ENCODE assay signal across 15 mouse cellular contexts in genomic region chr7:137320320-137320719, GRCm38 (mm10). TPM values are rescaled to one million over a fixed set of nuclear protein-coding genes. Genes with fewer than 3 reads are reported as not detected.
A peak's percentile ranks its signal among the peaks of the same experiment; 100 is the strongest.
DNase-seq lines count a peak whose midpoint lies in the region; ATAC-seq and TF ChIP-seq lines count a peak whose summit lies in the region.
"Had no signal": no experiment of that assay in that cellular context is flagged by ENCODE, and none has a peak within 500 bp of the region (broad histone marks: within the 10 kb centered on the region; RNA-seq: fewer than 3 reads in every experiment).

No protein-coding gene starts in this region.

- H3K4me2 ChIP-seq in embryonic facial prominence, embryonic 14.5 days (ENCODE audit: low read depth, low read length): peak overlapping the region; percentile 84
- H3K4me2 ChIP-seq in limb, embryonic 11.5 days (ENCODE audit: low read depth, severe bottlenecking): peak overlapping the region; percentile 64; the same call in 1 of the 2 replicates
- H3K4me2 ChIP-seq in midbrain, embryonic 16.5 days (ENCODE audit: low read length): peak overlapping the region; percentile 62

- H3K9ac ChIP-seq in embryonic facial prominence, embryonic 14.5 days (ENCODE audit: low read depth, low read length): peak overlapping the region; percentile 41; the same call in 1 of the 2 replicates
- H3K9ac ChIP-seq in limb, embryonic 11.5 days (ENCODE audit: low read length): no peak overlapping the region
- H3K9ac ChIP-seq in midbrain, embryonic 16.5 days (ENCODE audit: low read depth, low read length): no peak overlapping the region

- peaks cover 95% of the 10 kb centered on the region for H3K27me3 ChIP-seq in embryonic facial prominence, embryonic 14.5 days (replicated peaks; ENCODE audit: control insufficient read depth, insufficient read depth, low read length)
- H3K27me3 ChIP-seq in limb, embryonic 11.5 days (ENCODE audit: control insufficient read depth, insufficient read depth, low read length): peaks cover 69% of the 10 kb centered on the region
- peaks cover 47% of the 10 kb centered on the region for H3K27me3 ChIP-seq in midbrain, embryonic 16.5 days (ENCODE audit: control insufficient read depth, insufficient read depth, low read depth, low read length)

- TF ChIP-seq POLR2A in brain, embryonic 14.5 days (IDR thresholded peaks at IDR 0.05; ENCODE audit: borderline replicate concordance, extremely low read depth, insufficient read depth, insufficient read length, poor library complexity, severe bottlenecking): no peak

- WGBS in embryonic facial prominence, embryonic 14.5 days: 13% methylated on average over 11 of the region's 11 CpGs
- under 1% methylated on average over 11 of the region's 11 CpGs for WGBS in limb, embryonic 11.5 days
- 1% methylated on average over 11 of the region's 11 CpGs for WGBS in midbrain, embryonic 16.5 days

- H3K4me3 ChIP-seq in embryonic facial prominence, embryonic 14.5 days (ENCODE audit: low read depth, low read length): peak overlapping the region; percentile 77
- no peak overlapping the region for H3K4me3 ChIP-seq in limb, embryonic 11.5 days (ENCODE audit: low read depth, low read length)
- H3K4me3 ChIP-seq in midbrain, embryonic 16.5 days (ENCODE audit: low read depth, low read length): peak overlapping the region; percentile 43; the same call in 1 of the 2 replicates
- H3K4me3 ChIP-seq: heart, adult 2 months; layer of hippocampus, adult 2 months; megakaryocyte, embryonic 14.5 days had no signal

- peak; percentile 19 for DNase-seq in brain, embryonic 14.5 days (ENCODE audit: low read depth)
- DNase-seq in embryonic facial prominence, embryonic 14.5 days (ENCODE audit: low spot score): no peak
- peak; percentile 49 for DNase-seq in limb, embryonic 11.5 days (ENCODE audit: low spot score)
- DNase-seq in urinary bladder, postnatal 4 days (ENCODE audit: low spot score in 2 of 2): no peak
- DNase-seq in adrenal gland, adult (ENCODE audit: inconsistent age in 2 of 2, low spot score in 1 of 2): no peak
- DNase-seq in spleen, adult 18-20 months: no peak
- DNase-seq: adrenal gland, adult 2 months; cerebellum, postnatal 14 days; heart, adult 2 months; liver; thymus, postnatal 14 days had no signal

- no peak for TF ChIP-seq CTCF in brain, embryonic 14.5 days (IDR thresholded peaks at IDR 0.05; ENCODE audit: borderline replicate concordance, extremely low read depth, insufficient read depth, insufficient read length)

- no peaks in the 10 kb centered on the region for H3K9me3 ChIP-seq in embryonic facial prominence, embryonic 14.5 days (ENCODE audit: control insufficient read depth, low read length)
- no peaks in the 10 kb centered on the region for H3K9me3 ChIP-seq in limb, embryonic 11.5 days (ENCODE audit: control insufficient read depth, low read length)
- H3K9me3 ChIP-seq in midbrain, embryonic 16.5 days (replicated peaks; ENCODE audit: control insufficient read depth, low read length, poor library complexity, severe bottlenecking): no peaks in the 10 kb centered on the region
- H3K9me3 ChIP-seq: megakaryocyte, embryonic 14.5 days had no signal

- peaks cover 10% of the 10 kb centered on the region for H3K4me1 ChIP-seq in embryonic facial prominence, embryonic 14.5 days (ENCODE audit: control insufficient read depth, insufficient read depth, low read length)
- peaks cover 33% of the 10 kb centered on the region for H3K4me1 ChIP-seq in limb, embryonic 11.5 days (ENCODE audit: control insufficient read depth, insufficient read depth, low read length)
- peaks cover 28% of the 10 kb centered on the region for H3K4me1 ChIP-seq in midbrain, embryonic 16.5 days (ENCODE audit: control insufficient read depth, insufficient read depth, low read length)

- H3K36me3 ChIP-seq in embryonic facial prominence, embryonic 14.5 days (ENCODE audit: control insufficient read depth, insufficient read depth, low read length): no peaks in the 10 kb centered on the region
- H3K36me3 ChIP-seq in limb, embryonic 11.5 days (ENCODE audit: control insufficient read depth, insufficient read depth, low read length): no peaks in the 10 kb centered on the region
- no peaks in the 10 kb centered on the region for H3K36me3 ChIP-seq in midbrain, embryonic 16.5 days (ENCODE audit: control insufficient read depth, insufficient read depth, low read length)

- ATAC-seq in embryonic facial prominence, embryonic 14.5 days (ENCODE audit: low read depth): no peak
- no peak for ATAC-seq in limb, embryonic 11.5 days (ENCODE audit: insufficient number of reproducible peaks, low FRiP score, low TSS enrichment, low read depth)
- ATAC-seq in midbrain, embryonic 16.5 days: no peak
- ATAC-seq: CD4-positive, CD25-positive, alpha-beta regulatory T cell, adult 4 months had no signal

- peak overlapping the region; percentile 40; the same call in 1 of the 2 replicates for H3K27ac ChIP-seq in embryonic facial prominence, embryonic 14.5 days (replicated peaks; ENCODE audit: low read depth, low read length)
- H3K27ac ChIP-seq in limb, embryonic 11.5 days (replicated peaks; ENCODE audit: low read depth, low read length): no peak overlapping the region
- peak overlapping the region; percentile 61 for H3K27ac ChIP-seq in midbrain, embryonic 16.5 days (ENCODE audit: low read length)
- H3K27ac ChIP-seq: heart, adult 2 months; layer of hippocampus, adult 2 months had no signal

RNA-seq across cellular contexts. Expression of gene Ebf3, which starts 6.1 kb away (rescaled TPM):
- polyA plus RNA-seq in brain, embryonic 14.5 days (2012; rRNA removed): 46.4 and 157 TPM in 2 replicates
- 7.4 and 9.1 TPM in 2 replicates for polyA plus RNA-seq in embryonic facial prominence, embryonic 14.5 days (2014; fragmentation: Nextera tagmentation; extraction: Ambion mirVana)
- 9.8 and 10.3 TPM in 2 replicates for polyA plus RNA-seq in limb, embryonic 11.5 days (2014; fragmentation: Nextera tagmentation; extraction: Ambion mirVana)
- 8.8 and 9.0 TPM in 2 replicates for polyA plus RNA-seq in midbrain, embryonic 16.5 days (2015; fragmentation: Nextera tagmentation; extraction: Ambion mirVana)
- polyA plus RNA-seq: CD4-positive, CD25-positive, alpha-beta regulatory T cell, adult 4 months had no signal

Comparison
In these comparisons a context has a peak if more than half of its experiments do, and no peak if none do; other contexts are left out.
1. DNase-seq: peak in brain, embryonic 14.5 days (single experiment) and limb, embryonic 11.5 days (single experiment); none in embryonic facial prominence, embryonic 14.5 days (single experiment), urinary bladder, postnatal 4 days (0 of 2), adrenal gland, adult (0 of 2) and spleen, adult 18-20 months (0 of 2).
2. Peak in every context shown above with its lines, with median percentiles within 50 percentile points of each other: H3K4me2 ChIP-seq.